Mouse (Mus musculus) macrophage (primary cell): ENCODE measurements around the gene Ccpg1os. TPM values are rescaled to one million over a fixed set of nuclear protein-coding genes. Genes with fewer than 3 reads are reported as not detected.
A peak's percentile ranks its signal among the peaks of the same experiment; 100 is the strongest.

Experiments used
- H3K27ac ChIP-seq: fragments of 350-480 bp; formaldehyde crosslinking; 2 replicates; pipeline ENCODE4 v1.9.0; 2021
- H3K36me3 ChIP-seq: fragments of 350-480 bp; formaldehyde crosslinking; 2 replicates; pipeline ENCODE4 v1.9.0; 2021; ENCODE audit errors: inconsistent target
- H3K4me3 ChIP-seq: fragments of 350-480 bp; formaldehyde crosslinking; 2 replicates; pipeline ENCODE4 v1.9.0; 2021; ENCODE audit errors: inconsistent target
- H3K79me2 ChIP-seq: fragments of 350-480 bp; formaldehyde crosslinking; 2 replicates; pipeline ENCODE4 v1.9.0; 2021; ENCODE audit errors: inconsistent target
- WGBS: methylation state at CpG from one replicate; pipeline ENCODE4 v1.1.7; 2026; ENCODE audit warnings: inconsistent platforms; ENCODE audit not compliant: missing documents; 5-methylcytosine and 5-hydroxymethylcytosine counted together
- polyA plus RNA-seq: library from polyadenylated mRNA; stranded (reverse); fragments of 250-400 nt; gene quantifications from 3 replicates; pipeline ENCODE4 v1.2.4, GENCODE M21; 2018; ENCODE audit warnings: inconsistent platforms

Ccpg1os gene
- polyA plus RNA-seq, 1 experiment from 2014 or later, result 5.5 TPM

GRCm38 (mm10) chr9:72961959-72962358, 23.2 kb downstream of the Ccpg1os start:
- no peaks in the 10 kb centered on the region for H3K79me2 ChIP-seq
- H3K27ac ChIP-seq, result no peak overlapping the region
- H3K36me3 ChIP-seq, result no peaks in the 10 kb centered on the region
- 61% methylated on average over 15 of the region's 15 CpGs for WGBS
- no peak overlapping the region for H3K4me3 ChIP-seq

- 86% methylated on average over 8 of the region's 8 CpGs for WGBS
- H3K36me3 ChIP-seq, result no peaks in the 10 kb centered on the region
- no peak overlapping the region for H3K27ac ChIP-seq
- H3K79me2 ChIP-seq, result no peaks in the 10 kb centered on the region
- H3K4me3 ChIP-seq, result no peak overlapping the region
Observed at GRCm38 (mm10) chr9:72961346-72961745, 23.8 kb downstream of the Ccpg1os start.

- no peaks in the 10 kb centered on the region for H3K79me2 ChIP-seq
- H3K27ac ChIP-seq, result no peak within 1 kb of the TSS
- 6% methylated on average over 42 of the region's 43 CpGs for WGBS
- H3K36me3 ChIP-seq, result no peaks in the 10 kb centered on the region
- peak within 1 kb of the TSS; percentile 56 for H3K4me3 ChIP-seq
Observed at GRCm38 (mm10) chr9:72958521-72959450, 26.4 kb downstream of the Ccpg1os start, which contains the start of the genes Dyx1c1 and Gm44503. Gene Dyx1c1, plus strand, starts transcription at chr9:72958785. Gene Gm44503, plus strand, starts transcription at chr9:72958852.

- Histone ChIP-seq H3K4me3 (no peak overlapping the region), H3K27ac (no peak overlapping the region), H3K79me2 (no peaks in the 10 kb centered on the region), H3K36me3 (no peaks in the 10 kb centered on the region)
- 17% methylated on average over 1 of the region's 1 CpGs for WGBS
Observed at GRCm38 (mm10) chr9:72955546-72955945, 29.6 kb downstream of the Ccpg1os start.

- H3K79me2 ChIP-seq, result no peaks in the 10 kb centered on the region
- H3K36me3 ChIP-seq, result no peaks in the 10 kb centered on the region
- no peak overlapping the region for H3K4me3 ChIP-seq
- H3K27ac ChIP-seq, result no peak overlapping the region
- WGBS, result 54% methylated on average over 2 of the region's 2 CpGs
Observed at GRCm38 (mm10) chr9:72954746-72955145, 30.4 kb downstream of the Ccpg1os start.

- no peaks in the 10 kb centered on the region for H3K36me3 ChIP-seq
- H3K79me2 ChIP-seq, result no peaks in the 10 kb centered on the region
- WGBS, result 48% methylated on average over 7 of the region's 7 CpGs
- no peak overlapping the region for H3K4me3 ChIP-seq
- no peak overlapping the region for H3K27ac ChIP-seq
Observed at GRCm38 (mm10) chr9:72949572-72949971, 35.6 kb downstream of the Ccpg1os start.

GRCm38 (mm10) chr9:72947010-72947409, 38.2 kb downstream of the Ccpg1os start:
- Histone ChIP-seq H3K79me2 (no peaks in the 10 kb centered on the region), H3K4me3 (no peak overlapping the region), H3K27ac (no peak overlapping the region), H3K36me3 (no peaks in the 10 kb centered on the region)
- 82% methylated on average over 1 of the region's 1 CpGs for WGBS

GRCm38 (mm10) chr9:72944286-72944685, 40.9 kb downstream of the Ccpg1os start:
- Histone ChIP-seq H3K4me3 (no peak overlapping the region), H3K36me3 (no peaks in the 10 kb centered on the region), H3K27ac (no peak overlapping the region), H3K79me2 (no peaks in the 10 kb centered on the region)
- 93% methylated on average over 13 of the region's 13 CpGs for WGBS

- no peak overlapping the region for H3K27ac ChIP-seq
- 70% methylated on average over 3 of the region's 3 CpGs for WGBS
- H3K36me3 ChIP-seq, result no peaks in the 10 kb centered on the region
- no peak overlapping the region for H3K4me3 ChIP-seq
- H3K79me2 ChIP-seq, result no peaks in the 10 kb centered on the region
Observed at GRCm38 (mm10) chr9:72943424-72943823, 41.8 kb downstream of the Ccpg1os start.

- WGBS, result 90% methylated on average over 2 of the region's 2 CpGs
- Histone ChIP-seq H3K4me3 (no peak overlapping the region), H3K79me2 (no peaks in the 10 kb centered on the region), H3K36me3 (no peaks in the 10 kb centered on the region), H3K27ac (no peak overlapping the region)
Observed at GRCm38 (mm10) chr9:72936301-72936700, 48.9 kb downstream of the Ccpg1os start.

- no peaks in the 10 kb centered on the region for H3K79me2 ChIP-seq
- H3K36me3 ChIP-seq, result no peaks in the 10 kb centered on the region
- no peak overlapping the region for H3K27ac ChIP-seq
- H3K4me3 ChIP-seq, result no peak overlapping the region
- 93% methylated on average over 4 of the region's 4 CpGs for WGBS
Observed at GRCm38 (mm10) chr9:72935309-72935708, 49.9 kb downstream of the Ccpg1os start.

GRCm38 (mm10) chr9:72931166-72931790, 53.9 kb downstream of the Ccpg1os start:
- 85% methylated on average over 13 of the region's 13 CpGs for WGBS
- H3K27ac ChIP-seq, result no peak overlapping the region
- H3K79me2 ChIP-seq, result no peaks in the 10 kb centered on the region
- H3K4me3 ChIP-seq, result no peak overlapping the region
- H3K36me3 ChIP-seq, result no peaks in the 10 kb centered on the region
